Comparison of ENCODE assay signal across 26 mouse cellular contexts in genomic region chr10:79584021-79584420, GRCm38 (mm10). TPM values are rescaled to one million over a fixed set of nuclear protein-coding genes. Genes with fewer than 3 reads are reported as not detected.
DNase-seq lines count a peak whose midpoint lies in the region; ATAC-seq and TF ChIP-seq lines count a peak whose summit lies in the region.
"Had no signal": no experiment of that assay in that cellular context is flagged by ENCODE, and none has a peak within 500 bp of the region (broad histone marks: within the 10 kb centered on the region; RNA-seq: fewer than 3 reads in every experiment).

No protein-coding gene starts in this region.

- DNase-seq in forebrain, embryonic 11.5 days (ENCODE audit: low spot score): peak; percentile 46
- no peak for DNase-seq in forebrain, postnatal 0 days
- DNase-seq in liver, postnatal 0 days: peak; percentile 11
- DNase-seq in liver, embryonic 11.5 days (ENCODE audit: low spot score): no peak
- DNase-seq in testis, postnatal 14 days (ENCODE audit: low spot score): no peak
- DNase-seq in neural tube, embryonic 10.5 days (ENCODE audit: extremely low spot score, low spot score): no peak
- DNase-seq: adrenal gland, adult 8-10 months; adrenal gland, postnatal 14 days; adrenal gland, postnatal 36 days; cerebellum, adult 11-12 months; cerebellum, adult 2 months; cerebellum, adult 9-10 months; cerebellum, postnatal 10 days; cerebellum, postnatal 25 days had no signal

- H3K27ac ChIP-seq in forebrain, embryonic 11.5 days (ENCODE audit: low read depth, low read length): no peak overlapping the region
- H3K27ac ChIP-seq in forebrain, postnatal 0 days (ENCODE audit: low read depth, low read length): no peak overlapping the region
- no peak overlapping the region for H3K27ac ChIP-seq in liver, postnatal 0 days (ENCODE audit: low read depth)
- H3K27ac ChIP-seq in liver, embryonic 11.5 days (ENCODE audit: low read depth, low read length): no peak overlapping the region
- no peak overlapping the region for H3K27ac ChIP-seq in testis, adult 2 months (ENCODE audit: control insufficient read depth, insufficient read depth, low read depth, low read length)
- H3K27ac ChIP-seq: embryonic facial prominence, embryonic 10.5 days; embryonic facial prominence, embryonic 12.5 days; forebrain, embryonic 12.5 days had no signal

- no peak for ATAC-seq in forebrain, embryonic 11.5 days (replicated peaks; ENCODE audit: low FRiP score)
- no peak for ATAC-seq in forebrain, postnatal 0 days
- no peak for ATAC-seq in liver, postnatal 0 days
- ATAC-seq in liver, embryonic 11.5 days (replicated peaks; ENCODE audit: low FRiP score): no peak
- ATAC-seq: activated CD4-positive, CD25-positive, alpha-beta regulatory T cell, adult 4 months; CD4-positive, CD25-positive, alpha-beta regulatory T cell, adult 4 months; forebrain, embryonic 14.5 days; Patski had no signal

- H3K4me2 ChIP-seq in forebrain, embryonic 11.5 days (ENCODE audit: low read depth, low read length, severe bottlenecking): no peak overlapping the region
- H3K4me2 ChIP-seq in forebrain, postnatal 0 days (ENCODE audit: low read depth): no peak overlapping the region
- no peak overlapping the region for H3K4me2 ChIP-seq in liver, postnatal 0 days (ENCODE audit: low read depth, low read length)
- H3K4me2 ChIP-seq in liver, embryonic 11.5 days: no peak overlapping the region
- H3K4me2 ChIP-seq: embryonic facial prominence, embryonic 12.5 days; forebrain, embryonic 12.5 days had no signal

- peaks cover 2% of the 10 kb centered on the region; the same call in 1 of the 2 replicates for H3K27me3 ChIP-seq in forebrain, embryonic 11.5 days (ENCODE audit: control insufficient read depth, insufficient read depth, low read length)
- no peaks in the 10 kb centered on the region for H3K27me3 ChIP-seq in forebrain, postnatal 0 days (ENCODE audit: insufficient read depth, low read length)
- no peaks in the 10 kb centered on the region for H3K27me3 ChIP-seq in liver, postnatal 0 days (ENCODE audit: insufficient read depth, low read length)
- no peaks in the 10 kb centered on the region for H3K27me3 ChIP-seq in liver, embryonic 11.5 days (replicated peaks; ENCODE audit: control insufficient read depth, insufficient read depth, low read length)
- H3K27me3 ChIP-seq in testis, adult 2 months (ENCODE audit: control insufficient read depth, insufficient read depth, low read length): no peaks in the 10 kb centered on the region
- H3K27me3 ChIP-seq: embryonic facial prominence, embryonic 12.5 days had no signal

- no peaks in the 10 kb centered on the region for H3K4me1 ChIP-seq in forebrain, embryonic 11.5 days (replicated peaks; ENCODE audit: control insufficient read depth, insufficient read depth, low read length)
- H3K4me1 ChIP-seq in forebrain, postnatal 0 days (ENCODE audit: insufficient read depth): no peaks in the 10 kb centered on the region
- no peaks in the 10 kb centered on the region for H3K4me1 ChIP-seq in liver, postnatal 0 days (ENCODE audit: insufficient read depth)
- H3K4me1 ChIP-seq in liver, embryonic 11.5 days (replicated peaks; ENCODE audit: control insufficient read depth, insufficient read depth, low read length): no peaks in the 10 kb centered on the region
- H3K4me1 ChIP-seq in testis, adult 2 months (ENCODE audit: control insufficient read depth, insufficient read depth, low read length): peaks cover 5% of the 10 kb centered on the region
- H3K4me1 ChIP-seq: embryonic facial prominence, embryonic 12.5 days; forebrain, embryonic 12.5 days had no signal

- H3K4me3 ChIP-seq in forebrain, embryonic 11.5 days (ENCODE audit: low read depth, low read length): no peak overlapping the region
- H3K4me3 ChIP-seq in forebrain, postnatal 0 days (ENCODE audit: low read depth, low read length): no peak overlapping the region
- no peak overlapping the region for H3K4me3 ChIP-seq in liver, postnatal 0 days (ENCODE audit: low read depth, low read length)
- no peak overlapping the region for H3K4me3 ChIP-seq in liver, embryonic 11.5 days (ENCODE audit: low read depth, low read length)
- peak overlapping the region; percentile 43 for H3K4me3 ChIP-seq in testis, adult 2 months (ENCODE audit: control insufficient read depth, low read depth, low read length)
- H3K4me3 ChIP-seq: embryonic facial prominence, embryonic 10.5 days; embryonic facial prominence, embryonic 12.5 days; forebrain, embryonic 12.5 days had no signal

- H3K36me3 ChIP-seq in forebrain, embryonic 11.5 days (ENCODE audit: control insufficient read depth, insufficient read depth, low read length): no peaks in the 10 kb centered on the region
- no peaks in the 10 kb centered on the region for H3K36me3 ChIP-seq in forebrain, postnatal 0 days (ENCODE audit: insufficient read depth)
- no peaks in the 10 kb centered on the region for H3K36me3 ChIP-seq in liver, postnatal 0 days (replicated peaks; ENCODE audit: insufficient read depth, low read length)
- no peaks in the 10 kb centered on the region for H3K36me3 ChIP-seq in liver, embryonic 11.5 days (ENCODE audit: control insufficient read depth, insufficient read depth, low read length)
- no peaks in the 10 kb centered on the region for H3K36me3 ChIP-seq in testis, adult 2 months (ENCODE audit: control insufficient read depth, insufficient read depth, low read length)
- H3K36me3 ChIP-seq: embryonic facial prominence, embryonic 10.5 days; embryonic facial prominence, embryonic 12.5 days; forebrain, embryonic 12.5 days; G1E had no signal

- no peaks in the 10 kb centered on the region for H3K9me3 ChIP-seq in forebrain, embryonic 11.5 days (ENCODE audit: control insufficient read depth, low read length)
- no peaks in the 10 kb centered on the region for H3K9me3 ChIP-seq in forebrain, postnatal 0 days (ENCODE audit: low read length)
- H3K9me3 ChIP-seq in liver, postnatal 0 days (ENCODE audit: low read length): no peaks in the 10 kb centered on the region
- H3K9me3 ChIP-seq in liver, embryonic 11.5 days (ENCODE audit: control insufficient read depth, low read length): no peaks in the 10 kb centered on the region
- H3K9me3 ChIP-seq: embryonic facial prominence, embryonic 10.5 days; embryonic facial prominence, embryonic 12.5 days; forebrain, embryonic 12.5 days; G1E had no signal

- no peak overlapping the region for H3K9ac ChIP-seq in forebrain, embryonic 11.5 days (ENCODE audit: low read length)
- H3K9ac ChIP-seq in forebrain, postnatal 0 days: no peak overlapping the region
- H3K9ac ChIP-seq in liver, postnatal 0 days (replicated peaks): no peak overlapping the region
- no peak overlapping the region for H3K9ac ChIP-seq in liver, embryonic 11.5 days (ENCODE audit: low read depth, low read length)
- H3K9ac ChIP-seq: embryonic facial prominence, embryonic 12.5 days; forebrain, embryonic 12.5 days had no signal

- 72% methylated on average over 7 of the region's 7 CpGs for WGBS in forebrain, embryonic 11.5 days
- WGBS in forebrain, postnatal 0 days: 78% methylated on average over 7 of the region's 7 CpGs
- 61% methylated on average over 7 of the region's 7 CpGs for WGBS in liver, postnatal 0 days (ENCODE audit: insufficient replicate concordance)
- 49% methylated on average over 7 of the region's 7 CpGs for WGBS in liver, embryonic 11.5 days

- no peak for TF ChIP-seq EP300 in liver, postnatal 0 days (IDR thresholded peaks at IDR 0.05; ENCODE audit: low read depth)

- no peak for TF ChIP-seq POLR2A in testis, adult 2 months (IDR thresholded peaks at IDR 0.05; ENCODE audit: control insufficient read depth, low read depth, low read length)

- TF ChIP-seq CTCF in forebrain, postnatal 0 days (IDR thresholded peaks at IDR 0.05; ENCODE audit: low read depth): no peak
- no peak for TF ChIP-seq CTCF in liver, postnatal 0 days (IDR thresholded peaks at IDR 0.05; ENCODE audit: low read depth)
- no peak for TF ChIP-seq CTCF in testis, adult 2 months (IDR thresholded peaks at IDR 0.05; ENCODE audit: control insufficient read depth, insufficient read depth, insufficient replicate concordance, low read depth, low read length)

RNA-seq across cellular contexts. Expression of gene Theg, which starts 3.1 kb away (rescaled TPM):
- not detected in 2 replicates for polyA plus RNA-seq in forebrain, embryonic 11.5 days (2014; fragmentation: Nextera tagmentation; extraction: Ambion mirVana)
- not detected in 2 replicates for total RNA-seq in forebrain, postnatal 0 days (2014; rRNA removed)
- polyA plus RNA-seq in forebrain, postnatal 0 days (2015; fragmentation: Nextera tagmentation; extraction: Ambion mirVana): not detected in 2 replicates
- polyA plus RNA-seq in liver, postnatal 0 days (2015; fragmentation: Nextera tagmentation; extraction: Ambion mirVana): not detected in 2 replicates
- not detected in 2 replicates for polyA plus RNA-seq in liver, embryonic 11.5 days (2014; fragmentation: Nextera tagmentation; extraction: Ambion mirVana)
- polyA plus RNA-seq in testis, adult 2 months (2012; rRNA removed): 407 and 425 TPM in 2 replicates
- total RNA-seq: adrenal gland, adult 18-20 months; adrenal gland, adult 8-10 months; adrenal gland, postnatal 14 days; adrenal gland, postnatal 36 days; CH12.LX; G1E had no signal
- polyA plus RNA-seq: activated CD4-positive, CD25-positive, alpha-beta regulatory T cell, adult 4 months; CD4-positive, CD25-positive, alpha-beta regulatory T cell, adult 4 months; cerebellum, adult 2 months; embryonic facial prominence, embryonic 10.5 days; embryonic facial prominence, embryonic 12.5 days; embryonic facial prominence, embryonic 14.5 days; forebrain, embryonic 12.5 days; forebrain, embryonic 14.5 days; G1E; Patski had no signal

RNA-seq across cellular contexts. Expression of gene Mier2, which starts 29.0 kb away (rescaled TPM):
- polyA plus RNA-seq in forebrain, embryonic 11.5 days (2014; fragmentation: Nextera tagmentation; extraction: Ambion mirVana): 64.4 and 67.7 TPM in 2 replicates
- total RNA-seq in forebrain, postnatal 0 days (2014; rRNA removed): 70.0 and 73.0 TPM in 2 replicates
- polyA plus RNA-seq in forebrain, postnatal 0 days (2015; fragmentation: Nextera tagmentation; extraction: Ambion mirVana): 37.5 and 38.6 TPM in 2 replicates
- polyA plus RNA-seq in liver, postnatal 0 days (2015; fragmentation: Nextera tagmentation; extraction: Ambion mirVana): 8.6 and 9.0 TPM in 2 replicates
- 33.1 and 36.5 TPM in 2 replicates for polyA plus RNA-seq in liver, embryonic 11.5 days (2014; fragmentation: Nextera tagmentation; extraction: Ambion mirVana)
- 25.1 and 28.0 TPM in 2 replicates for polyA plus RNA-seq in testis, adult 2 months (2012; rRNA removed)
- total RNA-seq: G1E had no signal

RNA-seq across cellular contexts. Expression of gene C2cd4c, which starts 29.8 kb away (rescaled TPM):
- 0.04 and 0.09 TPM in 2 replicates for polyA plus RNA-seq in forebrain, embryonic 11.5 days (2014; fragmentation: Nextera tagmentation; extraction: Ambion mirVana)
- total RNA-seq in forebrain, postnatal 0 days (2014; rRNA removed): 22.2 and 26.7 TPM in 2 replicates
- polyA plus RNA-seq in forebrain, postnatal 0 days (2015; fragmentation: Nextera tagmentation; extraction: Ambion mirVana): 0.65 and 0.69 TPM in 2 replicates
- not detected in 2 replicates for polyA plus RNA-seq in liver, postnatal 0 days (2015; fragmentation: Nextera tagmentation; extraction: Ambion mirVana)
- not detected in 2 replicates for polyA plus RNA-seq in liver, embryonic 11.5 days (2014; fragmentation: Nextera tagmentation; extraction: Ambion mirVana)
- polyA plus RNA-seq in testis, adult 2 months (2012; rRNA removed): 0.91 and 1.5 TPM in 2 replicates
- total RNA-seq: G1E had no signal
- polyA plus RNA-seq: activated CD4-positive, CD25-positive, alpha-beta regulatory T cell, adult 4 months; CD4-positive, CD25-positive, alpha-beta regulatory T cell, adult 4 months; embryonic facial prominence, embryonic 10.5 days; embryonic facial prominence, embryonic 14.5 days; forebrain, embryonic 12.5 days; G1E; Patski had no signal

RNA-seq across cellular contexts. Expression of gene Plpp2, which starts 50.4 kb away (rescaled TPM):
- polyA plus RNA-seq in forebrain, embryonic 11.5 days (2014; fragmentation: Nextera tagmentation; extraction: Ambion mirVana): 14.2 and 15.6 TPM in 2 replicates
- 18.5 and 24.1 TPM in 2 replicates for total RNA-seq in forebrain, postnatal 0 days (2014; rRNA removed)
- 11.0 and 13.1 TPM in 2 replicates for polyA plus RNA-seq in forebrain, postnatal 0 days (2015; fragmentation: Nextera tagmentation; extraction: Ambion mirVana)
- polyA plus RNA-seq in liver, postnatal 0 days (2015; fragmentation: Nextera tagmentation; extraction: Ambion mirVana): 32.7 and 38.8 TPM in 2 replicates
- 27.1 and 30.1 TPM in 2 replicates for polyA plus RNA-seq in liver, embryonic 11.5 days (2014; fragmentation: Nextera tagmentation; extraction: Ambion mirVana)
- 4.1 and 5.1 TPM in 2 replicates for polyA plus RNA-seq in testis, adult 2 months (2012; rRNA removed)
- total RNA-seq: G1E had no signal

RNA-seq across cellular contexts. Expression of gene Shc2, which starts 53.7 kb away (rescaled TPM):
- polyA plus RNA-seq in forebrain, embryonic 11.5 days (2014; fragmentation: Nextera tagmentation; extraction: Ambion mirVana): 9.4 and 9.9 TPM in 2 replicates
- 45.3 and 54.7 TPM in 2 replicates for total RNA-seq in forebrain, postnatal 0 days (2014; rRNA removed)
- 11.3 and 16.9 TPM in 2 replicates for polyA plus RNA-seq in forebrain, postnatal 0 days (2015; fragmentation: Nextera tagmentation; extraction: Ambion mirVana)
- polyA plus RNA-seq in liver, postnatal 0 days (2015; fragmentation: Nextera tagmentation; extraction: Ambion mirVana): 0.05 and 0.07 TPM in 2 replicates
- polyA plus RNA-seq in liver, embryonic 11.5 days (2014; fragmentation: Nextera tagmentation; extraction: Ambion mirVana): 2.0 and 2.1 TPM in 2 replicates
- polyA plus RNA-seq in testis, adult 2 months (2012; rRNA removed): 4.5 and 5.8 TPM in 2 replicates
- total RNA-seq: CH12.LX had no signal
- polyA plus RNA-seq: activated CD4-positive, CD25-positive, alpha-beta regulatory T cell, adult 4 months; CD4-positive, CD25-positive, alpha-beta regulatory T cell, adult 4 months; G1E had no signal

Comparison
In these comparisons a context has a peak if more than half of its experiments do, and no peak if none do; other contexts are left out.
1. DNase-seq: peak in forebrain, embryonic 11.5 days (single experiment) and liver, postnatal 0 days (single experiment); none in forebrain, postnatal 0 days (single experiment), liver, embryonic 11.5 days (single experiment), testis, postnatal 14 days (single experiment) and neural tube, embryonic 10.5 days (single experiment).
2. RNA of gene Theg, which starts 3.1 kb away (polyA plus RNA-seq): 407 to 425 TPM in testis, adult 2 months; not detected in forebrain, postnatal 0 days, not detected in forebrain, embryonic 11.5 days, not detected in liver, postnatal 0 days and not detected in liver, embryonic 11.5 days; every median in the first group is over 100 times any median in the second.